Mouse (Mus musculus) right cerebral cortex, postnatal 10 days (tissue): ENCODE results near the gene Hao2.

Source experiments
- DNase-seq, 2 experiments: peaks; one replicate each; pipeline ENCODE4 v3.0.0; 2021; ENCODE audit warnings: low spot score in 2 of 2

The Hao2 gene

DNA sequence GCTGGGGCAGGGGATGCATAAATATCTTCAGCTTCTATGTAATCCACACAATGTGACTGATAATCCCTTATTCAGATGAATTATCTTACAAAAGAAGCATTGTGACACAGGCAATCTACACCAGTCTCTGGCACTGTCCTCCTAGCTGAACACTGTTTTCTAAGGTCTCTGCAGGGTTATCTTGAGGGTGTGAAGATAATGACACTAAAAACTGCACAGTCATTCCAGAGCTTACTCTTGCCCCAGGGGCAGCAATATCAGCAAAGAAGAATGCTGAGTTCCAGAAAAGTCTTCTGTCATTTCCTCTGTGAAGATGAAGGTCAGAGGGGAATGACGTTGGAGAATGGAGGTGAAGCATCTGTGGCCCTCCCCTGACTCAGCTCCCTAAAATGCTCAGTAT is 36.1 kb downstream of the Hao2 start:
- DNase-seq = no peak

GRCm38 (mm10) chr3:98855160-98855559 is 37.9 kb downstream of the Hao2 start:
- no peak for DNase-seq

DNA sequence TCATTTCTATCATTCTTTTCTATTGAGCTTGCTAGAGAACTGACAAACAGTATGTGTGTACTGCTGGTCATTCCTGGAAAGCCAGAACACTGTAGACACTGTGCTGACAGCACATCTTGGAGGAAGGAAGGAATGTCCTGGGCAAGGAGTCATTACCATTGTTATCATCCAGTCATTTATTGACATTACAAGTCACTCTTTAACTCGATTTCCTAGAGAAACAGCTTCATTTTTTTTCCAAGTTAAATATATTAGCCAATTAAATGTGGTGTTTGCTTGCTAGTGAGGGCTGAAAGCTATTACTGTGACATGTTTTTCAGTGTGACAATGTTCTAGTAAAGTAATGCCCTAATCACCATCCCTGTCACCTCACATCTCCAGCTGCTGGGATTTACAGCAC is 39.4 kb downstream of the Hao2 start:
- DNase-seq = no peak

DNA sequence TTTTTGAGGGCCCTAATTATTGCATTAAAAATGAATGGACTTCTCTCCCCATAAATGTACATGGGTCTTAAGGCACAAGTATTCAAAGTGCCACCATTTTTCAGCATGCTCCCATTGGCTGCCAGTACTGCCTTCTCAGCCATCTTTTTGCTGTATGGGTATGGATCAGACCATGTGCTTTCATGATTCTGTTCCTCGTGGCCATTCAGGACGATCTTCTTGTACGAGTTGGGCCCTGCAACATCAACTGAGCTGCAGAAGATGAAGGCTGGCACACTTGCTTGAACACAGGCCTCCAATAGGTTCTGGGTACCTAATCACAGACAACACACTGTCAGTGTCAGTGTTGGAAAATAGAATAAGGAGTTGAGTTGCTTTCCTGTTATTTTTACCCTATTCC is 40.0 kb downstream of the Hao2 start:
- DNase-seq = no peak

DNA sequence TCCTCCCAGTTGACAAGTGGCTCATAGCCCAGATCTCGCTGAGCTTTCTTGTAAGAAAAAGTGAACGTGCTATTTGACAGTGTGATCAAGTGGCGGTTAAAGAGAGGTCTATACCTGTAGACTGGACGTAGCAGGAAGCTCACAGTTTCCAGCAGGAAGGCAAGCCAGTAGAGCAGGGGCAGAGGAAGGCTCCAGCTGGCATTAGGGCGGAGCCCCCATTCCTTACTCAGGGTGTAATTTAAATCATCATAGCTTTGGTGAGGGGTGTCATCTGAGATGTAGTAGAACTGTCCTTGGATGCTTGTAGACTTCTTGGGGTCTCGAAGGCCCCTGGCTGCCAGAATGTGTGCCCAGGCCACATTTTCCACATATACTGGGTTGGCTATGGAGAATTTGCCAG is 40.4 kb downstream of the Hao2 start:
- no peak for DNase-seq

DNA sequence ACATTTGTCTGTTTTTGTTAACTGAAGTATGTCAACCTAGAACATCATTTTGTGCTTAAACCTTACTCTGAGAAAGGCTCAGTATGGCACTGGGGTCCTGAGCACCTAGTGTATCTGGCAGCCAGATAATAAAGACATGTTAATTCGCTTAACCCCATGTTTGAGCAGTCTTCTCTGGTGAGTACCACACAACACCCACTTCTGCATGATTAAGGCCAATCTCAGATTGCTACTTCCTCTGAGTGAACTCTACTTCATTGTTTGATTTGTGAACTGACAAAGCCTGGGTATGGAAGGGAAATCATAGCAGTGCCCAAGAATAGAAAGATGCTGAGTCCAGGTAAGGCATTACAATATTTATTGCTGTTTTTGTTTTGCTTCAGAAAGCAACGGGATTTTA is 41.2 kb downstream of the Hao2 start:
- DNase-seq = no peak

DNA sequence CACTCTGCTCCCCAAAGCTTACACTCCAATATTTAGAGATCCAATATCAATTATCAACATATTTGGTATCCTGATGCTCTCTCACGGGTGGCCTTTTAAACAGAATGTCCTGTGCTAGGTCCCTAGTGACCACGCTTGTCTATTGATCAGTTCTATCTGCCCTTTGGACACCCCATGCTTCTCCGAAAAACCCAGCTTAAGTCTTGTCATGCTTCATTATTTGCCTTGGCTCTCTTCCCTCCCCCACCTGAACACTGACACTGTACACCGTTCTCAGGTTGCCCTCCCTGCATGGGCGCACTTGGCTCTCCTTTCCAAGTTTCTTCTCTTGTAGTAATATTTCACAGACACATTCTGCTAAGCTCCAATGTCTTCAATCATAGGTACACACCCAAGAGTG is 42.8 kb downstream of the Hao2 start:
- DNase-seq = no peak

DNA sequence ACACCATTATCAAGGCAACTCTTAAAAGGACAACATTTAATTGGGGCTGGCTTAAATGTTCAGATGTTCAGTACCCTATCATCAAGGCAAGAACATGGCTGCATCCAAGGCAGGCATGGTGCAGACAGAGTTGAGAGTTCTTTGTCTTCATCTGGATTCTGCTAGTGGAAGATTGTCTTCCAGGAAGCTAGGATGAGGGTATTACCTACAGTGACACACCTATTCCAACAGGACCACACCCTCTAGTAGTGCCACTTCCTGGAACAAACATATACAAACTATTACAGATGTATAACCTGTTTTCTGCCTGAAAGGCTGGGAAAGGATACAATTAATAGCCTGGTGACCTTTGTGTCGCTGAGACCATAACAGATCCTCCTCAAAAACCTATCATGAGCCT is 44.1 kb downstream of the Hao2 start:
- no peak for DNase-seq
